Mouse (Mus musculus) megakaryocyte, embryonic 14.5 days (primary cell): Measurements from ENCODE around the gene Aebp2.

Source experiments
- FLI1 ChIP-seq: IDR thresholded peaks from 2 replicates; pipeline ENCODE4 v1.6.1; 2012; ENCODE audit warnings: low read length, inconsistent platforms, mixed read lengths
- GATA1 ChIP-seq: IDR thresholded peaks from 3 replicates; pipeline ENCODE4 v1.6.1; 2012; ENCODE audit warnings: mixed read lengths, low read length, inconsistent platforms, borderline replicate concordance

- no peak for TF ChIP-seq GATA1
- TF ChIP-seq FLI1, result no peak
These were observed 24.8 kb upstream of the Aebp2 start for GRCm38 (mm10) chr6:140597381-140598329.
